Mouse (Mus musculus) ES-Bruce4 (cell line): ENCODE measurements around the gene Cd180.

Experiments used
- CTCF ChIP-seq: IDR thresholded peaks from one replicate; pipeline ENCODE4 v1.8.1; 2011; ENCODE audit warnings: low read depth, low read length
- EP300 ChIP-seq: IDR thresholded peaks from 2 replicates; pipeline ENCODE4 v1.6.1; 2011; ENCODE audit warnings: low read depth, low read length; ENCODE audit not compliant: insufficient read depth
- POLR2A ChIP-seq: IDR thresholded peaks from one replicate; pipeline ENCODE4 v1.8.1; 2011; ENCODE audit warnings: low read length; ENCODE audit not compliant: insufficient read depth

- TF ChIP-seq CTCF = no peak
- TF ChIP-seq EP300 = no peak
- TF ChIP-seq POLR2A = no peak
Observed at GRCm38 (mm10) chr13:102773169-102773568, 79.8 kb downstream of the Cd180 start.
